Mouse (Mus musculus) myocyte (in vitro differentiated cells): ENCODE measurements at regions not wholly inside any gene's neighbourhood (a gene's known extent, or its start where the extent isn't known, plus 50 kb on each side); places are given as distances from the start of the nearest gene placed in this dataset.

Experiments
- H3K27me3 ChIP-seq: one replicate; pipeline ENCODE4 v1.6.1; 2011; ENCODE audit not compliant: control insufficient read depth, insufficient read depth, insufficient read length
- H3K36me3 ChIP-seq: one replicate; pipeline ENCODE4 v1.6.1; 2011; ENCODE audit not compliant: control insufficient read depth, insufficient read depth
- H3K4me2 ChIP-seq: one replicate; pipeline ENCODE4 v1.6.1; 2011; ENCODE audit warnings: low read depth, control low read depth
- H3K4me3 ChIP-seq: one replicate; pipeline ENCODE4 v1.5.1; 2011; ENCODE audit warnings: mild to moderate bottlenecking, control low read depth, moderate library complexity
- H3K79me2 ChIP-seq: one replicate; pipeline ENCODE4 v1.6.1; 2011; ENCODE audit not compliant: control insufficient read depth, insufficient read depth
- H3ac ChIP-seq: one replicate; pipeline ENCODE4 v1.6.1; 2011; ENCODE audit not compliant: control insufficient read depth, insufficient read length
- CEBPB ChIP-seq: IDR thresholded peaks from 2 replicates; pipeline ENCODE4 v1.6.1; 2011; ENCODE audit warnings: mild to moderate bottlenecking, moderate library complexity; ENCODE audit not compliant: poor library complexity, insufficient read depth, severe bottlenecking
- E2F4 ChIP-seq: IDR thresholded peaks from one replicate; pipeline ENCODE4 v1.6.1; 2011; ENCODE audit warnings: mild to moderate bottlenecking, control low read depth, moderate library complexity; ENCODE audit not compliant: insufficient read depth
- MAX ChIP-seq: IDR thresholded peaks from one replicate; pipeline ENCODE4 v1.6.1; 2011; ENCODE audit warnings: low read depth, mild to moderate bottlenecking, control low read depth
- MYOD1 ChIP-seq, 3 experiments: IDR thresholded peaks; one replicate each; pipeline ENCODE4 v1.6.1; 2011; ENCODE audit warnings: control low read depth in 2 of 3, low read depth in 2 of 3, mild to moderate bottlenecking in 2 of 3, moderate library complexity in 1 of 3; ENCODE audit not compliant: insufficient read length in 2 of 3, control insufficient read depth in 1 of 3
- MYOG ChIP-seq, 3 experiments: IDR thresholded peaks; one replicate each; pipeline ENCODE4 v1.6.1; 2011; ENCODE audit warnings: control low read depth in 2 of 3, low read depth in 2 of 3, mild to moderate bottlenecking in 2 of 3; ENCODE audit not compliant: insufficient read length in 2 of 3, control insufficient read depth in 1 of 3, insufficient read depth in 1 of 3
- POLR2A ChIP-seq: IDR thresholded peaks from one replicate; pipeline ENCODE4 v1.6.1; 2011; ENCODE audit warnings: low read depth, mild to moderate bottlenecking, control low read depth, moderate library complexity; ENCODE audit not compliant: insufficient read length
- POLR2AphosphoS2 ChIP-seq: IDR thresholded peaks from one replicate; pipeline ENCODE4 v1.6.1; 2011; ENCODE audit warnings: low read depth, control low read depth; ENCODE audit not compliant: insufficient read length
- REST ChIP-seq: IDR thresholded peaks from one replicate; pipeline ENCODE4 v1.6.1; 2011; ENCODE audit warnings: mild to moderate bottlenecking, control low read depth, moderate library complexity; ENCODE audit not compliant: insufficient read depth, insufficient read length
- SRF ChIP-seq: IDR thresholded peaks from one replicate; pipeline ENCODE4 v1.6.1; 2011; ENCODE audit warnings: low read depth; ENCODE audit not compliant: control insufficient read depth, insufficient read length
- TCF12 ChIP-seq: IDR thresholded peaks from one replicate; pipeline ENCODE4 v1.6.1; 2011; ENCODE audit warnings: mild to moderate bottlenecking, control low read depth; ENCODE audit not compliant: poor library complexity, insufficient read depth, severe bottlenecking
- TCF3 ChIP-seq: IDR thresholded peaks from one replicate; pipeline ENCODE4 v1.6.1; 2011; ENCODE audit warnings: low read depth, control low read depth; ENCODE audit not compliant: insufficient read length
- USF1 ChIP-seq: IDR thresholded peaks from one replicate; pipeline ENCODE4 v1.6.1; 2011; ENCODE audit warnings: low read depth, mild to moderate bottlenecking, control low read depth, moderate library complexity

DNA sequence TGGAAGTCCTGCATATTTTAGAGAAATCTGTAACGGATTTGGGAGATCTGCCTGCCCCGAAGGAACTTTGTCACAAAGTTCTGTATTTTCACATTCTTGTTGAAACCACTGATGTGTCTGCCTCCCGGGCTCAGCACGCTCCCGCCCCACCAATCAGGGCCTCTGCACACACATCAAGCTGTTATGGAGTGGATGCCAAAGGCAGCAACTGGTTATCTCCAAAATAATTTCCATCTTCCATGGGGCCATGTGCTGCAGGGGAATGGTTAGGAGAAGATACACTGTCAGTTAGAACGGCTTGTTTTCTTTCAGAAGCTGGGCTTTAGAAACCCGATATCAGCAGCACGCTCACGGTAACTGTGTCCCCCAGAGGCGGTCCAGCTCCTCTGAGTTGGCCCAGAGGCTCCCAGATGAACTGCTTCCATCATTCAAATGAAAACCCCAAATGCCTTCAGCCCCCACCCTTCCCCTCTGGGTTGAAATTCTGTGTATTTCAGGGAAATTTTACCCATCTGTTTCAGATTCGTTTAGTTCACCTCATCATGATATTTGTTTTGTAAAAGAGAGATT is 240.0 kb downstream of the Cdc5l start:
- Histone ChIP-seq H3K4me3 (no peak overlapping the region), H3K79me2 (no peaks in the 10 kb centered on the region), H3K27me3 (no peaks in the 10 kb centered on the region), H3ac (no peak overlapping the region), H3K4me2 (no peak overlapping the region), H3K36me3 (no peaks in the 10 kb centered on the region)
- TF ChIP-seq SRF (no peak), TCF3 (no peak), USF1 (no peak), MYOG (IDR thresholded peaks at IDR 0.05; ENCODE audit: control insufficient read depth in 1 of 3, insufficient read depth in 1 of 3, insufficient read length in 2 of 3, low read depth in 2 of 3) (no peak), MYOD1 (IDR thresholded peaks at IDR 0.05; ENCODE audit: control insufficient read depth in 1 of 3, insufficient read length in 2 of 3, low read depth in 2 of 3) (no peak), E2F4 (no peak), POLR2A (no peak)

DNA sequence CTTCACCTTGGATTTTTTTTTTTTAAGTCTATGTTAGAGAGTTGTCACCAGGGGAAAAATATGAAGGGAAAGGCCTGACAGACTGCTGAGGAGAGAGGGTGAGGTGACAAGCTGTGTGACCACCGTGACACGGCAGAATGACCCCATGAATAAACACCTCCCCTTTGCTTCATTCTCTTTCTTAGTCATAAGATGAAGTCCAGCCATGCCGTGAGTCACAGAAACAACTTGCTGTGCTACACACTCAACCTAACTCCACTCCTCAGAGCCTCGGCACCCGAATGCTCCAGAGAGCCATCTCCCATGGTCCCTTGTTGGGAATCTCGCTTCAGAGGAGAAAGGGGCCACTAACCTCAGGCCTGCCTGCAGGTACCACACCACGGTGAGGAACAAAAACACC is 246.1 kb downstream of the Cdc5l start:
- H3K79me2 ChIP-seq, result no peaks in the 10 kb centered on the region
- H3K4me2 ChIP-seq, result no peak overlapping the region
- H3K4me3 ChIP-seq, result no peak overlapping the region
- H3K27me3 ChIP-seq, result no peaks in the 10 kb centered on the region
- TF ChIP-seq TCF3, result no peak
- TF ChIP-seq POLR2AphosphoS2, result no peak
- TF ChIP-seq MYOG (IDR thresholded peaks at IDR 0.05; ENCODE audit: control insufficient read depth in 1 of 3, insufficient read depth in 1 of 3, insufficient read length in 2 of 3, low read depth in 2 of 3), result no peak
- TF ChIP-seq SRF, result no peak
- no peak for TF ChIP-seq REST
- TF ChIP-seq E2F4, result no peak
- no peak for TF ChIP-seq USF1
- no peak for TF ChIP-seq TCF12
- no peak for TF ChIP-seq MAX
- no peak for TF ChIP-seq CEBPB
- no peak for TF ChIP-seq MYOD1 (IDR thresholded peaks at IDR 0.05; ENCODE audit: control insufficient read depth in 1 of 3, insufficient read length in 2 of 3, low read depth in 2 of 3)
- TF ChIP-seq POLR2A, result no peak
- H3ac ChIP-seq, result no peak overlapping the region
- H3K36me3 ChIP-seq, result no peaks in the 10 kb centered on the region

DNA sequence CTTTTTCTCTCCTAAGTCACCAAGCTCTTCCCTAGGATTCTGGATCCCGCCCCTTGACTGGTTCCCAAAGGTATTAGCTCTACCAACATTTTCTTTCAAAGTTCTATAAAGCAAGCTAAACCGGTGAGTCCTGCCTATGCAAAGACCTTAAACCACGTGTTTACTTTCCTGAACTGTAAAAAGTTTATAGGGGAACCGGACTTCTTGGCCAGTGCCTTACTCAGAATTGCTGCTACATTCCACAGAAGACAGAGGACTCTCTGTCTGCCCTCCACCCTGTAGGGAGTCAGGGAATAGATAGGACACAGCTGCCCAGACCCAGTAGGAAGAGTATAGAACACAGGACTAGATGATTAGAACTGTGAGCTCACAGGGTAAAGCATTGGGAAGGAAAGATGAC is 257.2 kb downstream of the Cdc5l start:
- no peaks in the 10 kb centered on the region for H3K79me2 ChIP-seq
- H3K27me3 ChIP-seq, result no peaks in the 10 kb centered on the region
- no peak overlapping the region for H3ac ChIP-seq
- H3K4me3 ChIP-seq, result no peak overlapping the region
- H3K4me2 ChIP-seq, result no peak overlapping the region
- H3K36me3 ChIP-seq, result no peaks in the 10 kb centered on the region
- no peak for TF ChIP-seq TCF12
- no peak for TF ChIP-seq REST

DNA sequence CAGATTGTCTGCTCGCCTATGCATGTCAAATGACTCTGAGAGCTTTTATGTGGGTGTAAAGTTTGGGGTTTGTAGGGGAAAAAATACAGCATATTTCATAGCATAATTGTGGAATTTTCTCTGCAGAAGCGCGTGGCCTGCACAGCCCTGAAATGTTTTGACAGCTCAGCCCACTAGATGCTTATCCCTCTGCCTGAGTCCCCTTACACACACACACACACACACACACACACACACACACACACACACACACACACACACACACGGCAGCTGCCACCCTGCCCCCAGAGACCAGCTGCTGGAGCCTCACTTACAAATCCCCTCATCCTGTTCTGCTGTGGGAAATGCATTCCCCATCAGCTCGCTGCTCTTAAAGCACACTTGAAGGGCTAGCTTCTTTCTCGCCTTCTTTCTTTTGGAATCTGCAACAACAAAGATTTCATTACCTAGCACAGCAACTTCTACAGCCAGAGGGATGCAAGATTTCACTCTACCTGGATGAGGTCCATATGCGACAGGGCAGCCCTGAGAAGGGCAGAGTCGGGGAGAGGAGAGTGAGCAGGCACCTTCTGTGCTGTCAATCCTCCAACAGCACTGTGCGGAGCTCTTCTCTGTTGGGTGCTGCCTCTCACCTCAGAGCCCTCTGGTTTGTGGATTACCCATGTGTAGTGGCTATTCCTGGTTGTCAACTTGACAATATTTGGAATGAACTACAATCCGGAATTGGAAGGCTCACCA is 264.1 kb downstream of the Cdc5l start:
- peak overlapping the region; percentile 5 for H3K4me2 ChIP-seq
- H3K36me3 ChIP-seq, result no peaks in the 10 kb centered on the region
- no peak overlapping the region for H3K4me3 ChIP-seq
- no peak for TF ChIP-seq POLR2A
- TF ChIP-seq TCF3, result peak; percentile 64
- TF ChIP-seq MYOD1 (IDR thresholded peaks at IDR 0.05; ENCODE audit: control insufficient read depth in 1 of 3, insufficient read length in 2 of 3, low read depth in 2 of 3), result peak in 2 of 3 experiments; percentile 80 to 86
- no peak for TF ChIP-seq USF1
- no peak for TF ChIP-seq SRF
- TF ChIP-seq MYOG (IDR thresholded peaks at IDR 0.05; ENCODE audit: control insufficient read depth in 1 of 3, insufficient read depth in 1 of 3, insufficient read length in 2 of 3, low read depth in 2 of 3), result peak; percentile 41 to 88 (median 81)
- no peaks in the 10 kb centered on the region for H3K79me2 ChIP-seq
- H3ac ChIP-seq, result no peak overlapping the region
- H3K27me3 ChIP-seq, result no peaks in the 10 kb centered on the region
